Mouse (Mus musculus) heart, postnatal 25 days (tissue): ENCODE data around the gene Vmn2r83. TPM values are rescaled to one million over a fixed set of nuclear protein-coding genes. Genes with fewer than 3 reads are reported as not detected.
"Not testable (repeated sequence)": the region's sequence is repeated elsewhere in the genome, so short reads cannot be mapped to it uniquely, and the experiment has no call there.

ENCODE experiments used
- DNase-seq: peaks from one replicate; pipeline ENCODE4 v3.0.0; 2022; ENCODE audit warnings: low spot score
- intact Hi-C: fragments of 180-260 bp; cut with DNase I; formaldehyde crosslinking; loops from one replicate; pipeline ENCODE4 v1.15.1; 2025
- total RNA-seq, 2 experiments: library from RNA; stranded (reverse); gene quantifications; 2 replicates each; pipeline ENCODE4 v1.2.3; 2021

Gene Vmn2r83
- total RNA-seq = not detected

GRCm38 (mm10) chr10:79468431-79468830, at the start of gene Vmn2r83:
Gene Vmn2r83, plus strand, starts transcription at chr10:79468731.
- DNase-seq = no peak
- intact Hi-C loops = no loop called here

- DNase-seq, intact Hi-C loops: not testable (repeated sequence)
Observed at GRCm38 (mm10) chr10:79435141-79435820, 33.2 kb upstream of the Vmn2r83 start.

DNA sequence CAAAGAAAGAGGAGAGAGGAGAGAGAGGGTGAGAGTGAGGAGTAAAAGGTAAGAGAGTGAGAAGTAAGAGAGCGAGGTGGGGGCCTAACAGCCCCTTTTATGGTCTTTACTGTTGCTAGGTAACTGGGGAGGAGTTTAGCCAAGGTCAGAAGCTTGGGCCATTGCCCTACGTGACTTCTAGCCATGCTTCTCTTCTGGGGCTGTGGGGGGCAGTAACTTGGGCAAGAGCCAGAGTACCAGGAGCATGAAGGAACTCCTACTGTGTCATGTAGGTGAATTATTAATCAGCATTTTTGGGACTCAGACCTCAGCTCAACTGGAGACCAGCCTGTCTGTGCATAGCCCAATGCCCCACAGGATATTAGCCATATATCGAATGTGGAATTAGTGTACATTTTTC, 27.4 kb downstream of the Vmn2r83 start:
- DNase-seq = no peak
- intact Hi-C loops = no loop called here

- intact Hi-C loops = no loop called here
- no peak for DNase-seq
Observed at GRCm38 (mm10) chr10:79496701-79497288, 28.3 kb downstream of the Vmn2r83 start.

DNA sequence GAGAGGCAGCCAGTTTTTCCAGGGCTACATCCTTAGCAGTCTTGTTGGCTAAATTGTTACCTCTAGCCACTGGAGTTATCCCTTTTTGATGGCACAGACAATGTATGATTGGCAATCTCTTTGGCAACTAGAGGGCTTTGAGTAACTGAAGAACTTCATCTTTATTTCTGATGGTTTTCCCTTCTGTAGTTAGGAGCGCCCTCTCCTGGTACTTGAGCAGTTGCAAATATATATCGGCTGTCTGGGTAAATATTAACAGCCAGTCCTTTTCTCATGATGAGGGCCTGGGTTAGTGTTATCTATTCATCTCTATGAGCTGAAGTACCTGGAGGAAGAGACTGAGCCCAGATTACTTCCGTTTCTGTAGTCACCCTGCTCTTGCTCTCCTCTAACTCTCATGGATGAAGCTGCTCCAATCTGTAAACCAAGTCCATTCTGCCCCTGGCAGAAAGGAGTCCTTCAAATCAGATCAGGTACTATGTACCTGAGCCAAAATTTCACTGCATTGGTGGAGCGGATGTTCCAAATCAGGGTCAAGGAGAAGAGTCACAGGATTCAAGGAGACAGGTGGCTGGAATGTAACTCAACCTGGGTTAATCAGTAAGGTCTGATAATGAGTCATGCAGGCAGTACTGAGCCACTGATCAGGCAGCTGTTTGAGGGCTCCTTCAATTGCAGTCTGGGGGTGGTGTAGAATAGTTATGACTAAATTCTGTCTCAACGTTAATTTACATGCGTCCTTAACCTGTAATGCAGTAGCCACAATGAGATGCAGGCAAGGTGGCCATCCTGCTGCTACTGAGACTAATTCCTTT, 34.5 kb downstream of the Vmn2r83 start:
- DNase-seq = no peak
- intact Hi-C loops = no loop called here

DNA sequence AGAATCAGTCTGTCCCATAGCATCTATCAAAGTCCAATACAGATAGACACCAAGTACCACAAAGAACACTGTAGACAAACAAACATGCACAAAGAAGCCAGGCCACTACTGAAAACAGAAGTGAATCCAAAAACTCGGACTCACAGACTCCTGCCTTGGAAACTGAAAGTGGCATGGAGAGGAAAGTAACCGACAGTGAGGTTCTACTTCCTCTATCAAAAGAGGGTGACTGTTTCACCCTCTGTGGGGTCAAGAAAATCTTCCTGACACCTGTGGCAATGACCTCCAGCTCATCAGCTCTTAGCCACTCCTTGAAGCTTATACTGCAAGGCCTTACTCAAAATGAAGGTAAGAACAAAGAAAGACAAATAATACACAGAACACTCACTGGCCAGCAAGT, 38.2 kb downstream of the Vmn2r83 start:
- DNase-seq = no peak
- intact Hi-C loops = no loop called here

GRCm38 (mm10) chr10:79524433-79524832, 55.9 kb downstream of the Vmn2r83 start:
- intact Hi-C loops = no loop called here
- DNase-seq = no peak

- DNase-seq = no peak
- intact Hi-C loops = no loop called here
Observed at GRCm38 (mm10) chr10:79525456-79526325, 57.2 kb downstream of the Vmn2r83 start.

DNA sequence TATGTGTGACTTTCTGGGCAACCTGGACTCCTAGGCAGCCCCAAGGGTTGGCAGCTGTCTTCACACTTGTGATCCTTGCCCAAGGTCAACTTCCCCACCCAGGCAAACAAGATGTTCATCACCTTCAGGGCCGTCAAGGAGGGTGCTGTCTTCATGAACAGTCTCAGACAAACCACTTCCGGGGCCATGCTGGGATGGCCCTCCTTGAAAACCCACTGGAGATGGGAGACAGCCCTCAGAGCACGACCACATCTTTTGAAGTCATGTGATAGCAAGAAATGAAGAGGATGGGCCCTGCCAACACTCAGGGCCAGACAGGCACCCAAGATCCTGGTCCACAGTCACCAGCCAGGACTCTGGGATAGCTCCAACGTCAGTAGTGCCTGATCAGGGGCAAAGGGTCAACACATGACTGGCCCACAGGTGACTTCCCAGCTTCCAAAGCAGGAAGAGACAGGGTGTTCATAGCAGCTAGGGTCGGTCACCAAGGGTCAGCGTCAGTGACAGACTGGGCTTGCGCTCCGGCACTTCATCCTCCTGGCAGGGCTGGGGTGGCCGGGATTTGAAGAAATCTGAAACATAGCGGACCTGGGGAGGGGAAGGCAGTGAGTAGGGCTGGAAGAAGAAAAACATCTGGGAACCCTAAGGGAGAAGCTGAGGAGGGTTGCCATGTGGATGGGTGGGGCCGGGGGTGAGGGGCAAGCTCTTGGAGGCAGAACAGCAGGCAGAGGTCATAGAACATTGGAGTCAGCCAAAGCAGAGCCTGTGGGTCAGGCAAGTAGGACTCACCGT, 58.3 kb downstream of the Vmn2r83 start:
- DNase-seq = no peak
- intact Hi-C loops = no loop called here

DNA sequence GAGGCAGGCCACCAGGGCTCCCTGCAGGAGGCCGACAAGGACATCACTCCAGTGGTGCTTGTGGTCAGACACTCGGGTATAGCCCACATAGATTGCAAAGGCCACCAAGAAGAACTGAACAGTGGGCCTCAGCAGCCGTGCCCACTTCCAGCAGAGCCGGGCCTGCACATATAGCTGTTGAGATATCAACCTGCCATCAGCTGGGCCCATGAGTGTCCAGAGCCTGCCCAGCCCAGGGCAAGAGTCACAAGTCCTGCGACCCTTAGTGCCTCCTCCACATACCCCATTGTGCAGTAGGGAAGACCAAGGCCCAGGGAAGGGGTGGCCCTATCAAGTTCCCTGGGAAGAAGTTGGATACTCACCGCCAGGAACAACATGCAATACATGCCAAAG, 58.9 kb downstream of the Vmn2r83 start:
- DNase-seq = no peak
- intact Hi-C loops = no loop called here

DNA sequence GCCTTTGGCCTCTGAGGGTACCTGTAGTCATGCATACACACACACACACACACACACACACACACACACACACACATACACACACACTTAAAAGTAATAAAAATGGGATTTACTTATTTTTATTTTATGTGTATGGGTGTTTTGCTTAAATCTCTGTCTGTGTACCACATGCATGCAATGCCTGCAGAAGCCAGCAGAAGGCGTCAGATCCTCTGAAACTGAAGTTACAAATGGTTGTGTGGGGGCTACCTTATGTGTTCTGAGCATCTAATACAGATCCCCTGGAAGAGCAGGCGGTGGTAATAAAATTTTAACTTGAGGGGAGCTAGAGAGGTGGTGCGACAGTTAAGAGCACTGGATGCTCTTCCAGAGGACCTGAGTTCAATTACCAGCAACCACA, 59.5 kb downstream of the Vmn2r83 start:
- DNase-seq = no peak
- intact Hi-C loops = no loop called here

DNA sequence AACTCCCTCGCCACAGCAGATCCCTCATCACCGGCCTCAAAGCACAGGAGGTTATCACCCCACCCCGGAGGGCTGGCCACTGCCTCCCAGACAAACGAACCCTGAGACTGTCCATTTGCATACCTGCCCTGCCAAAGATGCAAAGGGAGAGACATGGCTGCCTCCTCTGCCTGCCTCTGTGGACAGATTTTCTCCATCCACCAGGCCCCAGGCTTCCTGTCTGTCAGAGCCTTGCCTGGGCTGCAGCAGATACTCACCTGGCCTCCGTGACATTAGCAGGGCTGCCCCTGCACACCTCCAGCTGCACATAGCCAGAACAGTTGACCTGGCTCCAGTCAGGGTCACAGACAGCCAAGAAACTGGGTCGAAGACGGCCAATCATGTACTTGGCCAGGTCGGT, 61.7 kb downstream of the Vmn2r83 start:
- intact Hi-C loops = no loop called here
- DNase-seq = no peak

DNA sequence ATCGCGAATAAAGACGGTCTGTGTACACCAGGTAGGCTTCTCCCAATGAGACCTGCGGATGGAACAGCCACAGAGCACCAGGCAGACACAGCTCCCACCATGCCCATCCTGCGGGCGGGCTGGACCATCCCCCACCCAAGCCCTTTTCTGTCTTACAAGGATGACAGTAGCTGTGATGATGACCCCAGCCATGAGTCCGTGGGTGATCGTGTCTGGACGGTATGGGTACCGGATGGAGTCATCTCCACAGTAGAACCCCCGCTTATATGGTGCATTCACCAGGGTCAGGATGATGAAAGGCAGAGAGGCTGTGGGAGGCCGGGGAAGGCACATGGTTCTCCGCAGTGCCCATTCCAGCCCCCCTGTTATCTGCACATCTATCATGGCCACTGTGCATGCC, 62.2 kb downstream of the Vmn2r83 start:
- no peak for DNase-seq
- intact Hi-C loops = no loop called here

GRCm38 (mm10) chr10:79531593-79531992, 63.1 kb downstream of the Vmn2r83 start:
- no peak for DNase-seq

GRCm38 (mm10) chr10:79532678-79533077, 64.1 kb downstream of the Vmn2r83 start:
- DNase-seq = no peak

More at GRCm38 (mm10) chr10:79531593-79531992, 63.1 kb downstream of the Vmn2r83 start:
- intact Hi-C loops = no loop called here

DNA sequence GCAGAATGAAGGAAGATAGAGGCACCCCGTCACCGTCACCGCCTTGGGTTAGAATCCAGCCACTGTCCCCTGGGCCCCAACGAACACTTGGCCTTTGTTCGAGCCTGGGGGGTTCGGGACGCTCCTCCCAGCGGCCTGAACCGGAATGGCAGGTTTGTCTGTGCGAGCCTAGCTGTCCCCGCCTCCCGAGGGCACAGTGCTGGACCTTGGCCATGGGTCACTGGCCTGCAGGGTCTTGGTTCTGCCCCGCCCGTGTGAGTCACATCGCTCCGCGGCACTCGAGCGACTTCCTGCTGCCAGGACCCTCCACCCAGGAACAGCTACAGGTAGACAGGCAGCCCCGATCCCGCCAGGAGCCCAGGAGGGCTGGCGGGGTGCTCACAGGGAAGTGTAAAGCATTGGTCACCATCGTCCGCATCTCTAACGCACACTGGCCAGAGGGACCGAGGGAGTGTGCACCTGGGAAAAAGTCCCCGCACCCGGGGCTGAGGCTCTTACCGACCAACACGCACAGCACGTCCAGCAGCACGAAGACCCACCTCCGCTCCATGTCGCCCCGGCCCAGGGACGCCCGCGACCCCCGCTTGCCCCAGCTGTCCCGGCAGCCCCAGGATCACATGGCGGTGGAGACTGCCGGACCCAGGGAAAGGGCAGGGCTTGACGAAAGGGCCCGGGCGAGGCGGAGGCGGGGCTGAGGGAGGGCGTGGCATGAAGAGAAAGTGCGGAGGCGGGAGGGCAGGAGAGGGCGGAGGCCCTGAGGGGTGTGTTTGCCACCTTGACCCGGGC, 64.8 kb downstream of the Vmn2r83 start, which contains the start of gene Plpp2:
Gene Plpp2 (minus strand): TSS at position 671 of the 786 bp plus-strand sequence.
- intact Hi-C loops = no loop called here
- DNase-seq = peak; percentile 38

More at GRCm38 (mm10) chr10:79532678-79533077, 64.1 kb downstream of the Vmn2r83 start:
- intact Hi-C loops = no loop called here

GRCm38 (mm10) chr10:79534426-79534825, 65.9 kb downstream of the Vmn2r83 start:
- intact Hi-C loops = no loop called here
- DNase-seq = no peak

- intact Hi-C loops = no loop called here
- DNase-seq = no peak
Observed at GRCm38 (mm10) chr10:79535431-79535830, 66.9 kb downstream of the Vmn2r83 start.
